Mouse (Mus musculus) spleen, postnatal 14 days (tissue): ENCODE results near the gene Itgal.

Experiments used
- DNase-seq, 2 experiments: peaks; one replicate each; pipeline ENCODE4 v3.0.0; 2021 to 2022; ENCODE audit warnings: low spot score in 2 of 2

Gene Itgal

DNA sequence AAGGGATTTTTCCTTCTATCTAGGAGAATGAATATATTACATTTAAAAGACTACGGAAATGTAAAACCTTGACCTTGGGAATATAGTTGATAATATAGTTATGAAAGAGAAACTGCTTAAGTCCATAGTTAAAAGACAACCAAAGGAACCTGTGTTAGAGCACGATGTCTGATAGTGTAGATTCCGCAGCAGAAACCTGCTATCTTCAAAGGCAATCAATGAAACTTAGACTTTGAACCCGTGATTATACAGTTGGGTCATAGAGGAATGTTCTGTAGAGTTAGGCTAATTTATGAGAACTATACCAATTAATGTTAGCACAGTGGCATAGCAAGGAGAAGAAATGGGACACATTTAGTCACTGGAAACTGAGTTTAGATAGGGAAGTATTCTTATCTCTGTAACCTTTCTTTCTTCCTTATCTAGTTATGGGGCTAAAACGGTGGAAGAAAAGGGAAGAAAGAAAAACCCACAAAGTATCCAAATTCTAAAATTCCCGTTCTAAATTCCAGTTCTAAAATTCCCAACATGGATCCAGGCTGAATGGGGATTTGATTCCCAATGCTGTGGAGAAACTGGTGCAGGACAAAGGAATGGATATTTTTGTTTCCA, 82.4 kb downstream of the Itgal start:
- no peak for DNase-seq
